Mouse (Mus musculus): ENCODE measurements around the gene Tox4.
"Not testable (repeated sequence)": the region's sequence is repeated elsewhere in the genome, so short reads cannot be mapped to it uniquely, and the experiment has no call there.

Tox4 gene

GRCm38 (mm10) chr14:52278932-52279746 is at the start of gene Tox4, which contains the start of gene Rab2b:
TSS of gene Tox4 (plus strand) at chr14:52279146.
TSS of gene Rab2b (minus strand) at chr14:52279545.
- peak; percentile 97 to 98 for DNase-seq

GRCm38 (mm10) chr14:52232249-52232648 is 46.7 kb upstream of the Tox4 start:
- no peak for DNase-seq

GRCm38 (mm10) chr14:52235165-52235564 is 43.8 kb upstream of the Tox4 start:
- DNase-seq = no peak

- no peak for DNase-seq
Measured at GRCm38 (mm10) chr14:52236216-52236615, 42.7 kb upstream of the Tox4 start.

- peak; percentile 99 for DNase-seq
Measured at GRCm38 (mm10) chr14:52244041-52244689, 34.8 kb upstream of the Tox4 start.

- DNase-seq = no peak
Measured at GRCm38 (mm10) chr14:52244690-52245042, 34.3 kb upstream of the Tox4 start.

- DNase-seq = no peak
Measured at GRCm38 (mm10) chr14:52246129-52246528, 32.8 kb upstream of the Tox4 start.

- peak in 1 of 2 experiments; percentile 8 for DNase-seq
Measured at GRCm38 (mm10) chr14:52256311-52257175, 22.4 kb upstream of the Tox4 start.

GRCm38 (mm10) chr14:52257484-52258213 is 21.3 kb upstream of the Tox4 start, which contains the start of gene Chd8:
TSS of gene Chd8 (minus strand) at chr14:52257780.
- peak; percentile 98 to 99 for DNase-seq

- no peak for DNase-seq
Measured at GRCm38 (mm10) chr14:52272781-52273180, 6.2 kb upstream of the Tox4 start.

GRCm38 (mm10) chr14:52277210-52277609 is 1.7 kb upstream of the Tox4 start:
- no peak for DNase-seq

GRCm38 (mm10) chr14:52279747-52280120 is 788 bp downstream of the Tox4 start:
- no peak for DNase-seq

GRCm38 (mm10) chr14:52283629-52284028 is 4.7 kb downstream of the Tox4 start:
- DNase-seq = no peak

- no peak for DNase-seq
Measured at GRCm38 (mm10) chr14:52284191-52284590, 5.2 kb downstream of the Tox4 start.

- DNase-seq = no peak
Measured at GRCm38 (mm10) chr14:52295558-52296264, 16.8 kb downstream of the Tox4 start.

GRCm38 (mm10) chr14:52303517-52303916 is 24.6 kb downstream of the Tox4 start:
- DNase-seq = not testable (repeated sequence)

GRCm38 (mm10) chr14:52304644-52305271 is 25.8 kb downstream of the Tox4 start, which contains the start of gene Mettl3:
TSS of gene Mettl3 (minus strand) at chr14:52305128.
- peak; percentile 92 to 94 for DNase-seq

- no peak for DNase-seq
Measured at GRCm38 (mm10) chr14:52306100-52306499, 27.2 kb downstream of the Tox4 start.

- DNase-seq = not testable (repeated sequence)
Measured at GRCm38 (mm10) chr14:52310343-52310742, 31.4 kb downstream of the Tox4 start.

GRCm38 (mm10) chr14:52310906-52311305 is 32.0 kb downstream of the Tox4 start:
- no peak for DNase-seq
